Mouse (Mus musculus) intestine, embryonic 15.5 days (tissue): ENCODE results near the gene Pih1d1. TPM values are rescaled to one million over a fixed set of nuclear protein-coding genes. Genes with fewer than 3 reads are reported as not detected.

Experiments
- ATAC-seq: fragments of 200-750 bp; cut with Nextera tagmentation; 2 replicates; pipeline ENCODE4 v1.8.0; 2017; ENCODE audit warnings: moderate TSS enrichment, moderate library complexity
- H3K27ac ChIP-seq: fragments of 300-500 bp; sonication (generic); 2 replicates; pipeline ENCODE4 v1.5.1; 2015; ENCODE audit warnings: mild to moderate bottlenecking, inconsistent platforms
- H3K27me3 ChIP-seq: fragments of 300-500 bp; sonication (generic); replicated peaks from 2 replicates; pipeline ENCODE4 v1.6.1; 2015; ENCODE audit warnings: inconsistent platforms
- H3K36me3 ChIP-seq: fragments of 300-500 bp; sonication (generic); 2 replicates; pipeline ENCODE4 v1.6.1; 2015; ENCODE audit warnings: inconsistent platforms
- H3K4me1 ChIP-seq: fragments of 300-500 bp; sonication (generic); replicated peaks from 2 replicates; pipeline ENCODE4 v1.6.1; 2015; ENCODE audit warnings: inconsistent platforms
- H3K4me2 ChIP-seq: fragments of 300-500 bp; sonication (generic); replicated peaks from 2 replicates; pipeline ENCODE4 v1.6.1; 2015; ENCODE audit warnings: mild to moderate bottlenecking, inconsistent platforms
- H3K4me3 ChIP-seq: fragments of 300-500 bp; sonication (generic); replicated peaks from 2 replicates; pipeline ENCODE4 v1.5.1; 2015; ENCODE audit warnings: inconsistent platforms
- H3K9ac ChIP-seq: fragments of 300-500 bp; sonication (generic); 2 replicates; pipeline ENCODE4 v1.6.1; 2015; ENCODE audit warnings: inconsistent platforms
- H3K9me3 ChIP-seq: fragments of 300-500 bp; sonication (generic); 2 replicates; pipeline ENCODE4 v1.6.1; 2016; ENCODE audit warnings: inconsistent platforms
- WGBS: fragments of 180-500 bp; shearing (Covaris S2); methylation state at CpG from one replicate; pipeline ENCODE4 v1.1.7; 2015; 5-methylcytosine and 5-hydroxymethylcytosine counted together
- polyA plus RNA-seq: library from polyadenylated mRNA; unstranded; fragments of >200 nt; fragmentation: Nextera tagmentation; extraction: Ambion mirVana; gene quantifications from 2 replicates; pipeline ENCODE4 v1.2.1, GENCODE M21; 2015

The Pih1d1 gene
- polyA plus RNA-seq, 1 experiment from 2014 or later: 94.1 TPM

DNA sequence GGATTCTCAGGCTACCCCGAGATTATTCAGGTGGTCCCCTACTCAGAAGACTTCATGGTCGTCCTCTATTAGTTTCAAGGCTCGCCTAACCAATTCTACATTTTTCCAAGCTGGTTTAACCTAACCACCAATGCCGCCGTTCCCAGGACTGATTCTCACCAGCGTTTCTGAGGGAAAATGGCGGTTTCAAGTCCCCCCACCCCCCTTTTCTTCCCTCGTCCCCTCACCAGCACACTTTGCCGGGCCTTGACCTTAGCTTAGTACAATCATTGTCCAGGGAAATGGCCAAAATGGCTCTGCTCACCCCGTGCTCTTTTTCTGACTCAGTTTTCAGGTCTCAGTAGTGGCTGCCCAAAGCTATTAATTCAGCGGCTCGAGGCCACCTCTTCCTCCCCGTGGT, 21.3 kb downstream of the Pih1d1 start:
- Histone ChIP-seq H3K4me3 (no peak overlapping the region), H3K4me2 (no peak overlapping the region), H3K4me1 (peaks cover 10% of the 10 kb centered on the region; the same call in 1 of the 2 replicates), H3K9ac (no peak overlapping the region), H3K9me3 (no peaks in the 10 kb centered on the region), H3K27ac (no peak overlapping the region), H3K27me3 (peaks cover 89% of the 10 kb centered on the region), H3K36me3 (no peaks in the 10 kb centered on the region)
- no peak for ATAC-seq
- WGBS: 5% methylated on average over 13 of the region's 13 CpGs

DNA sequence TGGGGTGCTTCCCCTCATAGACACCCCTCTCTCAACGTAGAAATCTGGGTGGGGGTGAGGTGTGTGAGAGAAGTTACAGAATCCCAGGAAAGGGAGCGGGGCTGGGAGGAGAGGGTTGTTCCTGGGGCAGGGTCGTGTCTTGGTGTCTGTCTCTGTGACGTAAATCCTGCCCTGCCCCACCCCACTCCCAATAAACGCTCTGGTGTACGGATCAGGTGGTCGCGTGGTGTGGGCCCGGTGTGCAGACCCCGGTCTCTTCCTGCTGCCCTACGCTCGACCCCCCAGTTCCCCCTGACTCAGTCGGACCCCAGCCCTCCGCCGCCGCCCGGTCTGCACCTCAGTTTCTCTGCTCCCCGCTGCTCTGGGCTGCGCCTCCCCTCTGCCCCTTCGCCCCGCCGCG, 21.8 kb downstream of the Pih1d1 start:
- WGBS: 4% methylated on average over 23 of the region's 23 CpGs
- H3K9me3 ChIP-seq: no peaks in the 10 kb centered on the region
- no peak overlapping the region for H3K9ac ChIP-seq
- no peak for ATAC-seq
- H3K27ac ChIP-seq: no peak overlapping the region
- peaks cover 10% of the 10 kb centered on the region; the same call in 1 of the 2 replicates for H3K4me1 ChIP-seq
- peak overlapping the region; percentile 15; the same call in 1 of the 2 replicates for H3K4me3 ChIP-seq
- H3K27me3 ChIP-seq: peaks cover 90% of the 10 kb centered on the region
- no peaks in the 10 kb centered on the region for H3K36me3 ChIP-seq
- peak overlapping the region; percentile 42 for H3K4me2 ChIP-seq

DNA sequence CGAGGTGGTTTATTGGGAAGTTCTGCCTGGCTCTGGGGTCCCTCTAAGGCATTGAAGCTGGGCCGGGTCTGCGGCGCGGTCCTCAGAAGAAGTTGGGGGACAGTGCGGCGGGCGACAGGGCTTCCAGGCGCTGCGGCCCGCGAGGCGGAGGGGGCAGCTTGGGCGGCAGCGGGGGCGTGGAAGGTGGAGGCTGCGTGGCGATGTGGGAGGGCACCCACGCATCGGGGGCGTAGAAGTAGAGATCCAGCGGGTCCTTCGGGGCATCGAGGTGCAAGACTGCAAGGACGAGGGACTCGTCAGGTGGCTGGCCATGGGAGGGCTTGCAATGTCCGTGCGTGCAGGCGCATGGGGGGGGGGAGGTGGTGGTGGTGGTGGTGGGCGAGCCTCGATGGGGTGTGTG, 22.3 kb downstream of the Pih1d1 start:
- no peaks in the 10 kb centered on the region for H3K36me3 ChIP-seq
- no peak overlapping the region for H3K27ac ChIP-seq
- peaks cover 95% of the 10 kb centered on the region for H3K27me3 ChIP-seq
- no peak overlapping the region for H3K9ac ChIP-seq
- peaks cover 11% of the 10 kb centered on the region for H3K4me1 ChIP-seq
- 4% methylated on average over 31 of the region's 31 CpGs for WGBS
- ATAC-seq: no peak
- H3K4me2 ChIP-seq: peak overlapping the region; percentile 42
- H3K4me3 ChIP-seq: peak overlapping the region; percentile 15; the same call in 1 of the 2 replicates
- H3K9me3 ChIP-seq: no peaks in the 10 kb centered on the region

DNA sequence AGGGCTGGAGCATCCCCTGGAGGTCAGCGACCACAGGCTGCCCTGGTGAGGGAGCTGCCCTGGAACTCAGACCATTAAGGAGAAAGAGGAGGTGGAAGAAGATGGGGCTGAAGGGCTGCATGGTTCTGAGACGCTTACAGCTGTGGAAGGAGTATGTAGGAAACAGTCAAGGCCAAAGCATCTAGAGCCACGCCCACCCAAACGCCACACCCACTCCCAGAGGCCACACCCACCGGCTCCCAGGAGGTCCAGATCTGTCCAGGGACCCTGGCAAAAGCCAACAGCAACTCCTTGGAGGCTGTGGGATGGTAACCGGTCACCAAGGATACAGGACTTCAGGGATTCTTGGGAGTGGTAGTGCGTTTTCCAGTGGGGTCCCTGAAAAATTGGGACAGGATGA, 24.4 kb downstream of the Pih1d1 start:
- Histone ChIP-seq H3K27me3 (peaks cover 97% of the 10 kb centered on the region), H3K27ac (no peak overlapping the region), H3K4me3 (no peak overlapping the region), H3K4me1 (peaks cover 20% of the 10 kb centered on the region), H3K9me3 (no peaks in the 10 kb centered on the region), H3K36me3 (no peaks in the 10 kb centered on the region), H3K9ac (no peak overlapping the region), H3K4me2 (no peak overlapping the region)
- no peak for ATAC-seq
- WGBS: 21% methylated on average over 7 of the region's 7 CpGs

DNA sequence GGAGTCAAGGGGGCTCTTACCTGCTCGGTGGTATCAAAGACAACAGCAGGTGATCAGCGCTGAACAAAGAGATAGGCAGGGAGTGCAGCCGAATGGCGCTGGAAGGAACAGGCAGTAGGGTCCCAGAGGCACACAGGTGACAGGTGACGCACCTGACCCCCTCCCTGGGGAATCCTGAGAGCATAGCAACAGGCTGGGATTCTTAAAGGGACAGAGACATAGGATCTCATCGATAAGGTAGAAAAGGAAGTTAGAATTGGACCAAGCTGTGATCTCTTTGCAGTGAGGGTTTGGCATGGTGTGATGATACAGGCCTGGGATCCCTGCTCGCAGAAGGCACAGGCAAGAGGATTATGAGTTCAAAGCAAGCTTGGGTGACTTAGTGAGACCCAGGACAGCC, 25.4 kb downstream of the Pih1d1 start, which contains the start of gene Gfy:
Gene Gfy, minus strand, starts transcription at position 101 of the 400 bp plus-strand sequence.
- Histone ChIP-seq H3K27me3 (peaks cover 99% of the 10 kb centered on the region), H3K4me1 (peaks cover 20% of the 10 kb centered on the region), H3K9me3 (no peaks in the 10 kb centered on the region), H3K27ac (no peak within 1 kb of the TSS), H3K4me2 (no peak within 1 kb of the TSS), H3K36me3 (no peaks in the 10 kb centered on the region), H3K4me3 (no peak within 1 kb of the TSS), H3K9ac (no peak within 1 kb of the TSS)
- ATAC-seq: no peak
- WGBS: 26% methylated on average over 7 of the region's 7 CpGs

DNA sequence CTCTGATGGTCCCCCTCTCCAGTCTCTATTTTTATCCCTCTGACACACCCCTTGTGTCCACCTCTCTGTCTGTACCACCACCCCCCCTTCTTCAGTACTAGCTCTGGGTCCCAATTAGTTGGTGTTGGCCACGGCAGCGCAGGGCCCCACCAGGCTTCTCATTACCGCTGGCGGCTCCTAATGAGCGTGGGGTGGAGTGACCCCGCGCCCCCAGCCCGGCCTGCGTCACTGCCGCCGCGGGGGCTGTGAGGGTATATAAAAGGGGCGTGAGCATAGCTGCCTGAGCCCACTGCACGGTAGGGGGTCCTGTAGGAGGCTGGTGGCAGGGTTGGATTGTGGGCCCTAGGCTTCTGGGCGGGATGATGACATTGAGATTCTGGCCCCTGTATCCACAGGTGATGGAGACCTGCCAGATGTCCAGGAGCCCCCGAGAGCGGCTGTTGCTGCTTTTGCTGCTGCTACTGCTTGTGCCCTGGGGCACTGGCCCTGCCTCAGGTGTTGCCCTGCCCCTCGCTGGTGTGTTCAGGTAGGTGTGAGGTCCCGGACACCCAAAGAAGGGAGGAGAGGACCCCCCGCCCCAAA, 26.9 kb downstream of the Pih1d1 start, which contains the start of gene Pth2:
Gene Pth2, plus strand, starts transcription at position 100 of the 582 bp plus-strand sequence.
- Histone ChIP-seq H3K36me3 (no peaks in the 10 kb centered on the region), H3K4me3 (peak within 1 kb of the TSS; percentile 12; the same call in 1 of the 2 replicates), H3K4me2 (peak within 1 kb of the TSS; percentile 72), H3K9me3 (no peaks in the 10 kb centered on the region), H3K27ac (no peak within 1 kb of the TSS), H3K27me3 (peaks cover 96% of the 10 kb centered on the region), H3K9ac (no peak within 1 kb of the TSS), H3K4me1 (peaks cover 15% of the 10 kb centered on the region)
- ATAC-seq: no peak
- WGBS: 23% methylated on average over 20 of the region's 20 CpGs

DNA sequence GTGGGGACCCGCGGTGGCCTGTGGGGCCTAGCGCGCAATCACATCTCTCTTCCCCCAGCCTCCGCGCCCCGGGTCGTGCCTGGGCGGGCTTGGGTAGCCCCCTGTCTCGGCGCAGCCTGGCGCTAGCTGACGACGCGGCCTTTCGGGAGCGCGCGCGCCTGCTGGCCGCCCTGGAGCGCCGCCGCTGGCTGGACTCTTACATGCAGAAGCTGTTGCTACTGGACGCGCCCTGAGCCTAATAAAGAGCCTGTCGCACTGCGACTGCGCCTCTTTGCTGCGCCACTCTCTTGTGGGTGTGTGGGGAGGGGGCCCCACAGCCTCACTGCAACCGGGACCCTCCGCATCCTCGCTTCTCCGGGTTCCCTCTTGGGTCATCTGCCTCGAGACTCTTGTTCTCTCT, 27.4 kb downstream of the Pih1d1 start:
- Histone ChIP-seq H3K9me3 (no peaks in the 10 kb centered on the region), H3K4me1 (peaks cover 10% of the 10 kb centered on the region), H3K4me3 (peak overlapping the region; percentile 12; the same call in 1 of the 2 replicates), H3K27ac (no peak overlapping the region), H3K4me2 (peak overlapping the region; percentile 72), H3K9ac (no peak overlapping the region), H3K27me3 (peaks cover 96% of the 10 kb centered on the region), H3K36me3 (no peaks in the 10 kb centered on the region)
- peak; percentile 16 for ATAC-seq
- 4% methylated on average over 35 of the region's 35 CpGs for WGBS

DNA sequence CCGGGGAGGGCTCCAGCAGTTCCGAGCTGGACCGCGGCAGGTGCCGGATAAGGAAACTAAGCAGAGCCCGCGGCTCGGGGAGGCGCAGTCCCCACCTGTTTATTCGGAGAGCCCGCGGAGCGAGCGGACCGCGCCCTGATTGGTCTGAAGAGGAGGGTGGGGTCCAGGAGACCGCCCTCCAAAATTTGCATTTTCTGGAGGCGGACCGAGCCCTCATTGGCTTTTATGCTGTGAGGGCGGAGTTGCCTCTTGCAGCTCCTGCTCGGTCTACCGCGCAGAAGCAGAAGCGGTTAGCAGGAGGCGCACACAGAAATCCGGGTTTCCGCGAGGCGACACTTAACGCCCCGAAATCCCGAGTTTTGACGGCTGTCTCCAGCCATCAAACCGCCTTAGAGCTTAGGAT, 28.1 kb downstream of the Pih1d1 start:
- Histone ChIP-seq H3K9ac (peak overlapping the region; percentile 36), H3K27me3 (peaks cover 96% of the 10 kb centered on the region), H3K9me3 (no peaks in the 10 kb centered on the region), H3K4me1 (peaks cover 10% of the 10 kb centered on the region), H3K27ac (no peak overlapping the region), H3K4me3 (peak overlapping the region; percentile 30), H3K4me2 (peak overlapping the region; percentile 72), H3K36me3 (no peaks in the 10 kb centered on the region)
- ATAC-seq: peak; percentile 97
- under 1% methylated on average over 34 of the region's 34 CpGs for WGBS

DNA sequence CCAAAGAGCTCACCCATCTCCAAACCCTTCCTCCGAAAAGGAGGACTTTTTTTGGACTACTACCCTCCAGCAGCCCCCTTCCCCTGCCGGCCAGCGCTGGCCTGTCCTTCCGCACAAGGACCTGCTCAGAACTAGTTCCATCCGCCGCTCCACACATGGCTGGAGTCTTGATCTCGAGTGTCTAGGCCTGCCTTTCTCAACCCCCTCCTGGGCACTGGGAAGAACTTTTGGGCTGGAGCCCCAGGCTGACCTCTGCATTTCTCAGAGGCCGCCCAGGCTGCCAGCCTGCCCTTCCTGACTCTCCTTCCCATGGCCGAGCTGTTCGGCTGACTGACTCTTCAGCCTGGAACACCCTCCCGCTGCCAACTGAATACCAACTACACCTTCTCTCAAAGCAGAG, 28.5 kb downstream of the Pih1d1 start:
- H3K4me3 ChIP-seq: peak overlapping the region; percentile 30
- H3K27me3 ChIP-seq: peaks cover 92% of the 10 kb centered on the region
- peak overlapping the region; percentile 36 for H3K9ac ChIP-seq
- H3K9me3 ChIP-seq: no peaks in the 10 kb centered on the region
- no peak overlapping the region for H3K27ac ChIP-seq
- peak overlapping the region; percentile 72 for H3K4me2 ChIP-seq
- 15% methylated on average over 11 of the region's 11 CpGs for WGBS
- ATAC-seq: peak; percentile 14; the same call in 1 of the 2 replicates
- peaks cover 10% of the 10 kb centered on the region for H3K4me1 ChIP-seq
- no peaks in the 10 kb centered on the region for H3K36me3 ChIP-seq

DNA sequence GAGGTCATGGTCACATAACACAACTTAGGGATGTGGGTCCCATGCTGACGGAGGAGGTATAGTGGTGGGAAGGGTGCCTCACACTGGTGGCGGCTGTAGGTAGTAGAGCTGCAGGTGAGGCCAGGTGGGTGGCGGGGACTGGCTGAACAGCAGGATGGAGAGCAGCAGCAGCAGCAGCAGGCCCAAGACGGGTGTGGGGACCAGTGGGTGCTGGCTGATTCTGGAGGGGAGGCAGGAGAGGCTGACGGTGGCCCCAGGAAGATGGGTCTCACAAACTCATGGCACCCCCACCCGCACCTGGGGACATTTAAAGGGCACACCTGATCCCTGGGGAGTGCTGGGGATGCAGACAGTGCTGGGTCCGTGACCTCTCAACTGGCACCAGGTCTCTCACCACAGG, 29.6 kb downstream of the Pih1d1 start:
- H3K27ac ChIP-seq: no peak overlapping the region
- no peak overlapping the region for H3K4me2 ChIP-seq
- no peaks in the 10 kb centered on the region for H3K9me3 ChIP-seq
- no peak overlapping the region for H3K9ac ChIP-seq
- peaks cover 89% of the 10 kb centered on the region for H3K27me3 ChIP-seq
- WGBS: 65% methylated on average over 7 of the region's 7 CpGs
- peaks cover 10% of the 10 kb centered on the region for H3K4me1 ChIP-seq
- no peak overlapping the region for H3K4me3 ChIP-seq
- no peak for ATAC-seq
- no peaks in the 10 kb centered on the region for H3K36me3 ChIP-seq

DNA sequence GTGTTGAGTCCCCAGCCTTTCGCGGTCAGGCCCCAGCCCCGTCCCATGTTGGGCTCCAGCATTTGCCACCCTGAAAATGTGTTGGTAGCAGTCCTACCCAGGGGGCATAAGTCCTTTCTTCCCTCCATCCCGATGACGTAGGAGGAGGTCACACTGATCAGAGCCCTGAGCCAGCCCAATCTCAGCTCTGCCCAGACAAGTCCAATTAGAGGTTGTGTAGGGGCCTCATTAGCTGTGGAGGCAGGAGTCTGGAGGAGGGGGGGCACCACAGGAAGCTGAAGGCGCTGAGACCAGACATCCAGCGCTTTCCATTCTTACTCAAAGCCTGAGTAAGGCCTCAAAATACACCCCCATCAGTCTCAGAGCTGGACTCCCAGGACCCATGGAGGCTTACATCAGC, 31.8 kb downstream of the Pih1d1 start:
- Histone ChIP-seq H3K36me3 (no peaks in the 10 kb centered on the region), H3K9me3 (no peaks in the 10 kb centered on the region), H3K27me3 (peaks cover 80% of the 10 kb centered on the region), H3K4me2 (no peak overlapping the region), H3K4me1 (peaks cover 10% of the 10 kb centered on the region), H3K4me3 (no peak overlapping the region), H3K9ac (no peak overlapping the region), H3K27ac (no peak overlapping the region)
- WGBS: 73% methylated on average over 7 of the region's 7 CpGs
- ATAC-seq: no peak

DNA sequence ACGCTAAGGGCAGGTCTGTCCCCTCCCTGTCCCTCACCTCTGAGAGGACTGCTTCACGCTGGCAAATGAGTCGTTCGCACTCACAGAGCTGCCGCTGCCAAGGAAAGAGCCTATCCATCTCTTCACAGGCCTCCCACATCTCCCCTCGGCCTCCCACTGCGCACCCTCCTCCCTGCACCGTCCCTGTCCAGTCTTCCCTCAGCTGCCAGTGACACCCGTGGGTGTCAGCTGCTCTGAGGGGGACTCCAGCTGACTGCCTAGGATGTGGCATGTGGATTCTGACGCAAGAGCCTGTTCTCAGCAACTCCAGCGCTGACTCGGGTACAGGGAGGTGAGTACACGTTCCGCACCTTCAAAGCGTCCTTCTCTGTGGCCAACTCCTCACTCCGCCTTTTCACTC, 35.5 kb downstream of the Pih1d1 start:
- WGBS: 49% methylated on average over 16 of the region's 16 CpGs
- Histone ChIP-seq H3K9me3 (no peaks in the 10 kb centered on the region), H3K4me2 (no peak overlapping the region), H3K36me3 (no peaks in the 10 kb centered on the region), H3K9ac (no peak overlapping the region), H3K27ac (no peak overlapping the region), H3K4me3 (no peak overlapping the region), H3K4me1 (peaks cover 5% of the 10 kb centered on the region), H3K27me3 (peaks cover 52% of the 10 kb centered on the region)
- no peak for ATAC-seq

DNA sequence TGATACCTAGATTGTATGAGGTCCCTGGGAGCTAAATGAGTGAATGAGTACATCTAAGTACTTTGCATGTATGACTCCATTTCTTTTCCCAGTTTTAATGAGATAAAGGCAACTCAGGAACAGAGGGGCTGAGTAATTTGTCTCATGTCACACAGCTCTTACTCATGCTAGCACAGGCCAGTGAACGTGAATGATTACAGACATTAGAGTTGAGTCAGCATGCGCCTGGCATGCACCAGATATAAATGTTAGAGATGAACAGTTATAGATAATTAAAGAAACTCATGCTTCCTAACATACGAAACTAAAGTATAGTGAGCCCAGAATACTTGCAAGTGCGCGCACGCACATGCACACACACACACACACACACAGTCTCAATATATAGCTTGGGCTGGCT, 36.1 kb downstream of the Pih1d1 start:
- no peak overlapping the region for H3K4me2 ChIP-seq
- H3K27ac ChIP-seq: no peak overlapping the region
- ATAC-seq: no peak
- H3K4me3 ChIP-seq: no peak overlapping the region
- WGBS: 85% methylated on average over 6 of the region's 6 CpGs
- H3K36me3 ChIP-seq: no peaks in the 10 kb centered on the region
- no peak overlapping the region for H3K9ac ChIP-seq
- H3K27me3 ChIP-seq: peaks cover 46% of the 10 kb centered on the region
- peaks cover 5% of the 10 kb centered on the region for H3K4me1 ChIP-seq
- no peaks in the 10 kb centered on the region for H3K9me3 ChIP-seq
